Mouse (Mus musculus) lung, adult 2 months (tissue): ENCODE measurements around the gene Sdhb.

Experiments used
- CTCF ChIP-seq: fragments of 200-500 bp; IDR thresholded peaks from 2 replicates; pipeline ENCODE4 v1.5.1; 2011; ENCODE audit warnings: mild to moderate bottlenecking, low read length, control low read depth; ENCODE audit not compliant: insufficient read depth
- POLR2A ChIP-seq: fragments of 200-500 bp; IDR thresholded peaks from 2 replicates; pipeline ENCODE4 v1.6.1; 2011; ENCODE audit warnings: low read depth, mild to moderate bottlenecking, control low read depth, low read length, borderline replicate concordance; ENCODE audit errors: extremely low read depth

DNA sequence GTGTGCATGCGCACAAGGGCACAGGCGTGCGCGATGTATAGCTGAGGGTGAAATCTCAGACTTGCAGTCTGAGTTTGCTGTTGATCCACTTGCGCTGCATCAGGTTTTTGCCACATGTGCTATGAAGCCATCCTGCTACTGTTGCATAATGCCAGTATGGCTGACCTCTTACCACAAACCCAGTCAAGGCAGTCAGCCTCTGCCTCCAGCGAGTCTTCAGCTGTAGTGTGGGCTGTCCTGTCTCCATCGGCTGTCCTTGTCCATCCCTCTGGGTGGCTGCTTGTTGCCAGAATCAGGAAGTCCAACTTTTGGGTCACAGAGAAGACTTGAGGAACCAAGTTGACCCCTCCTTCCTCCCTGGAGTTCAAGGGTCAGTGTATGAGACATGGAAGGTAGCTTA, 14.4 kb downstream of the Sdhb start:
- TF ChIP-seq CTCF (no peak), POLR2A (no peak)
